Mouse (Mus musculus) B cell, adult 2 months (primary cell): ENCODE results near the gene Shb.

Experiments
- DNase-seq, 2 experiments: peaks; one replicate each; pipeline ENCODE4 v3.0.0; 2022

The Shb gene

DNA sequence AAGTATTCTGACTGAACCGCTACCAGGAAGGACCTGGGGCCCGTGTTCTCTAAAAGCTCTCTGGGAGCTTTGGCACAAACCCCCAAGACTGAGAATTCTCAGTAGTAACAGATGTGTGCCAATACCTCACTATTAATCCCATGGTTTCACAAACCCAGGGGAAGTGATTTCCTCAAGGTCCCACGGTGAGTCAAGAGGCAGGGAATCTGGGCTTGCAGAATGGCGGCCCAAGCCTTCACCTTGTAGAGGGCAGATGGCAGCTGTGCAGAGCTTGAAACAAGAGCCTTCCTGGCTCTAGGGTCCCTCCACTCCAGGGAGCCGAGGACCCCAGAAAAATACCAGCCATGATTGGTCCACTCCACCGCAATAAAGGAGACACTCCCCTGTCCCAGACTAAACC lies 28.9 kb downstream of the Shb start:
- DNase-seq: no peak

DNA sequence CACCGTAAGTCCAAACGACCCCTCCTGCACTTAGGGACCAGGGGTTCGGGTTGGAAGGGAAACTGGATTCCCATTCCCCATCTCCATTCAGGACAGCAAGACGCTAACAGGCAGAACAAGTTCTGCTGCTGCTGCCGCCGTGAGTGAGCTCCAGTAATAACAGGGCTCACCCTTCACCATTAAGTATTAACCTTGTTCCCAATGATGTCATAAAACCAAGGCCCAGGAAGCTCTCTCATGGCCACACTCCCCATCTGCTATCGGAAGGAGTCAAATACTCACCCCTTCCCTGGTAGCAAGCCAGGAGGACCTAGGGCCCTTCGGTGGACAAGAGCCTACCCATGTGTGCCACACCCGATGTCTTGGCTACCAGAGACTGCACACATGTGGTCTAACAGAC lies 30.3 kb downstream of the Shb start:
- DNase-seq: no peak

DNA sequence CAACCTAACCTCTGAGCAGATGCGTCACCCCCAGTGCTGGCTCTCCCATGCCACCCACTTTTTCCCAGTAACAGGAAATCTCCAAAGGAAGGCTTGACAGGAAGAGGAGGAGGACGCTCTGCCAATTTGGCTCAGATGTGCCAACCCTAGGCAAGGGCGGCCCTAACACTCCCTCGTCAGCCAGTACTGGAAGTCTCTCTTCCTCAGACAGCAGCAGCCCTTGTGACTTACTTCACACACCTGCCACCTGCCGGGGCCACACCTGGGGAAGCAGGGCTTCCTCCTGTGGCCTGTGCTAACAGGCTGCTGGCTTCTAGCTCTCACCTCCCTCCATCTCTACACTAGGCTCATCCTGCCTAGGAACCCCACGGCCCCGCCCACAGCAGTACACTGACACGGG lies 31.9 kb downstream of the Shb start:
- no peak for DNase-seq

DNA sequence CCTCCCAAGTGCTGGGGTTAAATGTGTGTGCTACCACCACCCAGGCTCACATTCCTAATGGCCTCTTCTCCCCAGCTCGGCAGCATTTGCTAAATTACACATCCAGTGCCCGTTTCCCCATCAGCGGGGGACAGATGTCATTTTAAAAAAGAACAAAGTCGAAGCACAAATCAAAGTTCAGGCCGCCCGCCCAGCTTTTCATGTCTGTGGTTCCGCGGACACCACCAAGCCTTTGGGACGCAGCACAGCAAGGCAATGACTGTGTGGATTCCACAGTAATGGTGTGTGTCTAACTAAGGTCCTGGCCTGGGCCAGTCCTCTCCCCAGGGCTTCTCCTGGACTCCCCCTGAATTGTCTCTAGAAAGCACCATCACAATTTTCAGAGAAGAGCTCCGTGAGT lies 32.7 kb downstream of the Shb start:
- DNase-seq: no peak

DNA sequence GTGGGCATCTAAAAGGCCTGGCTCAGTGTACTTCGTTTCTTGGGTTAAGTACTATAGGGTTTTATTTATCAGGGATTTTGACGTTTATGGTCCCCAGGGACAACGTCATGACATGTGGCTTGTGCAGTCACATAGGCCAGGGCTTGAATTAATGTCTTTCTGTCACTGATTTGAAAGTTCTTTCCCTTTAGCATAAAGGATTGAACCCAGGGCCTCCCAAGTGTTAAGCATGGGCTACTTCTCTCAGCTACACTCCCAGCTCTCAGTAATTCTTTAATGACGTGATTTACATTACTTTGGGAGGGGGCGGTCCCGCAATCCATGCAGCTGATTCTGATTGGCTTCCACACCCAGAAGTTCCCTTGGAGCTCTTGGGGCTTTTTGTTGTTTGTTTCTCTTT lies 33.2 kb downstream of the Shb start:
- no peak for DNase-seq

DNA sequence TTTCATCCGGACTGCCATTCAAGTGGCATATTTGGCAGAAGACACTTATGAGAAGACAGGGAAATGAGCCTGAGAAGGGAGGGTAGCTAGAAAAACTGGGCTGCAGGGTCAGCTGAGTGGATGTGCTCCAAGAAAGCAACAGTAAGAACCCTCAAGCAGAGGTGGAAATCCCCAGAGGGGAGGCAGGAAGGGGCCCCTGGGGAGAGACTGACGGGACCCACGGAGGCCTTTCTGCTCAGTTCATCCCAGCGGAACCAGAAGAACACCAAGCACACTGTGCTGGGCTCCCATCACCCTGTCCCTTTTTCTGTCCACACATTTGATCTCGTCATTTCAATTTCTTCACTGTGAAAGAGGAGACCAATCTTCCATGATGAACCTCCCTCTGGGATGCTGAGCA lies 33.9 kb downstream of the Shb start:
- DNase-seq: no peak

DNA sequence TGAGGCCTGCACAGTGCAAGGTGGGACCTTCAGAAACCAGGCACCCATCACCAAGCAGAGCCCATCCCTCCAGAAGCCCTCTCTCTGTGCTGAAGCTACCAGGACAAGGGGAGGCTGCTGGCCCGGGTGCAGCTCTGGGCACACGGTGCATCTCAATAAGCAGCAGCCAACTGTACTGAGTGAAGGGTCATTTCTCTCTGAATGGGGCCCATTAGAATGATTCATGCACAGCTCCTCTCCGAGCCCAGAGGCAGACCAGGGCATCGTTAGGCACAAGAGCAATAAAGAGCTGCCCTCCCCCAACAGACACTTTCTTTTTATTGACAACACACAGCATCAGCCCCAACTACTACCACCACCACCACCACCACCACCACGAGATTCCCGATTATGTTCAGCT lies 35.0 kb downstream of the Shb start:
- DNase-seq: no peak

DNA sequence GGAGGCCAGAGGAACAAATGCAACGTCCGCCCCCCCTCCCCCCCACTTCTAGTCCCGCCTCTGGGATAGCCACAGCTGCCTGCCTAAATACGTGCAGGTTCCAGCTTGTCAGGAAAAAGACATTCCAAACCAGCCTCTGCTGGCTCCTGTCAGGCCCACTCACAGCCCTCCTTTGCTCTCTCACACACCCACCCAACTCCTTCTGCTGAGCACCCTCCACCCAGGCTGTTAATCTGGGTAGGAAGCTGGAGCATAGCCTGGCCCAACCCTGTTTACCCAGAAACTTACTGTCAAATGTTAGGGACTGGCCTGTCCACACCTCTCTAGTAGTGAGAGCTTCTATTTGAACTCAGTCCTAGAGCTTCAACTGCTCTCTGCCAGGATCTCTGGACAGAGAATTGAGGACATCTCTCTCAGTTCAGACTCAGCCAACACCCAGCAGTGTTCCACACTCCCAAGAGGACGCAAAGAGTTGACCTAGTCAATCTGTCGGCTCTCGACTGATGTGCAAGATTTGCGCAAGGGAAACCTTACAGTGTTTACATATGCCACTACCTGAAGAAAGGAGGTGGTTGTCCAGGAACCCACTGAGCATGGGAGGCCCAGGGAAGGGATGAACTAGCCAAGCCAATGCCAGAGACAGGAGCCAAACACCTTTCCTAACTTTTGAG lies 36.6 kb downstream of the Shb start:
- no peak for DNase-seq

DNA sequence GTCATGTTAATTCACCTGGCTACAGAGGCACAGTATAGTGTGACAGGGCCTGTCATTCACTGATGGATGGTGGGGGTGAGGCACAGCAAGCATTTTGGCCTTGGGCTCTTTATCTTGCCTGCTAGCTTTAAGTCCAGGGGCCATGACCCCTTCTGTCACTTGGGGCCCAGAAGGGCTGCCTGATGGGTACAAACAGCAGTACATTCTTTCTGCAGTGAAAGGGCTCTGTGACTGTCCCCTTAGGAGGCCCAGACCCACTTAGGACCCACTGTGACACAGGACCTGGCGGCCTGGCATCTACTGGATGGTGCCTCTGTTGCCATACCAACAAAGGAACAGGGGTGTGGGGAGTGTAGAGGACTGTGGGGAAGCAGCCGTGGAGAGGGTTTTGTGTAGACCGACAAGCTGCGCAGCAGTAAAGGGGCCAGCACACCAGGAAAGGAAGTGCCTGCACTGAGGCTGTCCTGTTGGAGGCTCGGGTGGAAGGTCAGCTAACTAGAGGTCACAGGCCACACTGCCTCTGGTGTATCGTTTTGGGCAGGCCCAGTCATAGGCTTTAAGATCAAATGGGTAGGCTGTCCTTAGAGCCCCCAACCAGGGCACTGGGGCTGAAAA lies 38.4 kb downstream of the Shb start:
- no peak for DNase-seq

DNA sequence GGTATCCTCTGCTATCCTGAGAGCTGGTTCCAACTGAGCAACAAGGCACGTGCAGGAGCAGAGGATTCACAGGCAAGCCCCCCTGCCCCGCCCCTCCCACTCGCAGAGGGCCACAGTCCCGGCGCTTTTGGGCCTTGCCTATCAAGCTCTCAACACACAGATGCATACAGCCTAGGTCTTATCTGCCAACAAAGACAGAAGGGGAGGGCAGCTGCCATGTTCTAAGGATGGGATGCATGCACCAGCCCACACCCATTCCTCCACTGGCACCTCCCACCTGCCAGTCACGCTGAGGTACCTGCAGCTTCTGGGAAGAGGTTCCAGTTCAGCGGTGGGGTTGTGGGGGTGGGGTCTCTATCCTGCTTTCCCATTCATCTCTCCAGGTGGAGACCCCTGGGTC lies 39.2 kb downstream of the Shb start:
- DNase-seq: no peak

DNA sequence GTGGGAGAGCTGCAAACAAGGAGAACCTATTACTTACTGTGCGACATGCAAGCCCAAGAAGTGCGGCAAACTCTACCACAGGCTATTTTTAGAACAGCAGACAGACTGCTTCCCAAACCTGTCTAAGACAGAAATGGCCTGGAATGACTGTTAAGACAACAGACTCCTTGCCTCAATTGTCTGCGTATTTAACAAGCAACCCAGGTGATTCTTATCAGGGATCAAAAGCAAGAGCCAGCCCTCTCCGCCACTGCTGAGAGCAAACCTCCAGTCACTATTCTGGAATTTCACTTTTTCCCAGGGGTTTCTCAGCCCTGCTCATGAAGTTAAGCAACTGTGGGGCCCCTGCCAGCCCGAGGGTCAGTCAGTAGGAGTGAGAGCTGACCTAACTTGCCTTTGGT lies 39.6 kb downstream of the Shb start:
- DNase-seq: no peak

DNA sequence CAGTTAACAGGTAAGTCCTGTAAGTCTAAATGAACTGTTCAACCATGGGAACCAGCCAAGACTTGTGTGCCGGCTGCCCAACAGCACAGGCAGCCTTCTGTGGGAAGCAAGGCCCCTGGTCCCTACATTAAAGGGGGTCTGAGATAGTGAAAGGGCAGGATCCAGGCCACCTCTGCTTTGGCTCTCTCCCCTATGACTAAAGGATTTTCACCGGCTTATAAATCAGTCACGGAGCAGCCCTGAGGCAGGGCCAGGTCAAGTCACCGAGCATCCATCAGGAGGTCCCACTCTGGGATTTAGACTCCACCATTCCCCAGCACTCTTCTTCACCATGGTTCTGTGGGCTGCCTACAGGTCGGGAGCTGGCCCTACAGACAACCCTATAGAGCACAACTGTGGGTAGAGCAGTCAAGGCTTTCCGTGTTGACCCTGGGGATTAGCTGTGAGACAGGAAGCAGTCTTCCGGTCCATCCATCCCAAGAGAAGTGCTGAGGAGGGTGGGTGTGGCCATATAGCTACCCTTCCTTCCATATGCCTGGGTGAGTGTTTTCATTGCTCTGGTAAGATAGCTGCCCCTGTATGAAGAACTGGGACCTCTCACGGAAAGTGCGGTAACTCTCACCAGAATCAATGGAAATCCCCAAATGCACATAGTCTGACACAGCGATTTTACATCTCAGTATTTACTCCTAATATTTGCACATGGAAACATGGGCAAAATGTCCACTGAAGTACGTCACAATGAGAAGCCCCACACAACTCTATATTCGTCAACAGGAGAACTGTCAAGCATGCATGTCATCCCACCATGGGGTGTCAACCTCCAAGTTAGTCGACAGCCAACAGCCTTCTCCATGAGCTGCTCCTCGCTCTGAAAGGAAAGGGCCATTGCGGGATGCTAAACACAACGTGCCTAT lies 40.3 kb downstream of the Shb start:
- no peak for DNase-seq

DNA sequence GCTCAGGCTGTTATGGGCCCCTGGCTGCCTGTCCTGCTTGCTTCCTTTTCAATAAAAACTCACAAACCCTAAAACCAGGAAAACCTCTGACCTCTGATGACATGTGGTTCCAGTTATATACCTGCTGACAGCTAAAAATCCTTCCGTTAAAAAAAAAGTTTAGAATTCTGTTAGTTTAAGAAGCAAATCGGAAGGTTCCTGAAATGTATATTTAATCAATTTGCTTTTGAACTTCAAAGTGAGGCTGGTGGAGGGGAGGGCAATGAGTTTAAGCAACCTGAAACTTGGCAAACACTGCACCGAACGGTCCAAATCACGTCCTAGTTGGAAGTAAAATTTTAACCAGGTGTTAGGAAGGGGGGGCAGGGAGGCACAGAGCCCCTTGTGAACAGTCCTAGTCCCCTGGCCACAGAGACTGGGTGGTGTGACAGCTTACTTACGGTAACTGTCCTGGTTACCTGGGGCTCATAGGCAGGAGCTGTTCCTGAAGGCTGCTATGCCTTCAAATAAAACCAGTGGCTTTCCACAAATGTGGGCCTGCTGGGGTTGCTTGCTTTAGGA lies 41.1 kb downstream of the Shb start:
- no peak for DNase-seq

DNA sequence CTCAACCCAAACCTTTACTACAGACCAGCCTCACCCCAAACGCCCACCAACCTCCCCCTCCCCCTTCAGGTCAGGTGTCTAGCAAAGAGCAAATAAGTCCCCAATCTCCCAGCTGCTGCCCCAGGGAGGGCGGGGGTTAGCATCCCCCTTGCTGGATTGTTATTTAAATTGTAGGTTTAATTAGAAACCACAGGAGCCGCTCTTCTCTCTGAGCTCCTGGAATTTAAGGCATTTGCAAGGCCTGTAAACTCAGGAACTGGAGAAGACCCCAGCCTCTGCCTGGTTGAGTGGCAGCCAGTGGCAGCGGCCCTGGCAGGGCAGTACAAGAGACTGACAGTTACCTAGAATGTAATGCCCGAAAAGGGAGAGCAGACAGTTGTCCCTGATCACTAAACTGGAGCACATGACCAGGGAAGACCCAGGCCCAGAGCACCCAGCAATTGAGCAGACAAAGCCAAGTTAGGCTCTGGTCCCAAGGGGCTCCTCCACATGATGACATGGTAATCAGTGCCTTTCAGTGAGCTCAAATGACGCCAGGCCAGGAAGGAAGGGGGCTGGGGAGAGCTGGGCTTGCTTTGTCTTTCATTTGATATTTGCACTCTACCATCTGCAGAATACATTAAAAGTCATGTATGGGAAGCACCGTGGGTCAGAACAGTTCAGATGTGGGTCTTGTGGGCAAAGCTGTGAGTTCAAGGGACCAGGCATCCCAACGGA lies 42.1 kb downstream of the Shb start:
- DNase-seq: no peak

DNA sequence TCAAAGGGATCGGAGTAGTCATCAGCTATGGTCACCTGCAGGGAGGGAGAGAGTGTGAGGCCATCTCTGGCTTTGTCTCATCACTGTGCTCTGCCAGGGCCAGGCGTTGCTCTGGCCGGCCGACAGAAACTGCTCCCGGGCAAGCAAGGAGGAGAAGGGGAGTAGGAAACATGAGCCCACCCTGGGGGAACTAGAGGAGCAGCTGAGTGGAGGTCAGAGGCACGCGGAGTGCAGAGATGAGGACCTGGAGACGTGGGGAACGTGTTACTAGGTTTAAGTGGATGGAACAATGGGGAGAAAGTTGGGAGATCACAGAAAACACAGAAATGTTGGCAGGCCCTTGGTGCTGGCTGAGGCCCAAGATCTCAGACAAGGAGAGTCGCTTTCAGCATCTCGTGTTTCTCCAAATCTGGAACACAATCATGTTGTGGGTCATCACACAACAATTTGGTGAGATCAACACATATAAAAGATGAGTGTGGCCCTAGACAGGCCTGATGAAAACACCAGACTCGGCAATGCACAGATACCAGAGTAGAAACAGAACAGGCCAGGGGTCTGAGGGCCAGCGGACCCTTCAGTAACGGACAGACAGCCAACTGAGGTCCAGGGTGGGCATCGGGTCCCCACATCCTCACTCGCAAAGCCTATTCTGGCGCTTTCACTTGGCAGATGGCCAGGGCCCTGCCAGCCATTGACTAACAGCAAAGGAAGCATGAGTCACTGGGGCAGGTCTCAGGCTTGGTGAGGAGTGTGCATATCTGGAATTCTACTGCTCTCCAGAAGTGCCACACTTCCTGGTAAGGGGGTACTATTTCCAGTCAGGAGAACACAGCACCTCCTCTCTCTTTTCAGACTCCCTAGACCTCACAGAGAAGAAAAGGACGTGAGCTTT lies 42.9 kb downstream of the Shb start:
- DNase-seq: no peak

DNA sequence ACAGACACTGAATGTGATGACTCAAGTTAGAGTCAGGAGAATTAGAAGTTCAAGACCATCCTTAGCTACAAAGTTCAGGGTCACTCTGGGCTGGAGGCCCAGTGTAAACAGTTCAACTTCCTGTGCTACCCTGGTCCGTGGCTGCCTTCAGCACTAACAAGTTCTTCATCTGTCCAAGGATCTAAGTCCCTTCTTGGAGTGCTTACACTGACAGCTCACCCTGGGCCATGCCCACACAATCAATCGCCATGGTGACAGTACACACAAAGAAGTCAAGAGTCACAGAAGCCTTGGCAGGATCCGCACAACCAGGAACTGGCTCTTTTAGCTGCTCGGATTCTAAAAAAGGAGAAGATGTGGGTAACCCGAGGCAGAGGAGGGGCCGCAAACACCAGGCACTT lies 44.6 kb downstream of the Shb start:
- DNase-seq: no peak

DNA sequence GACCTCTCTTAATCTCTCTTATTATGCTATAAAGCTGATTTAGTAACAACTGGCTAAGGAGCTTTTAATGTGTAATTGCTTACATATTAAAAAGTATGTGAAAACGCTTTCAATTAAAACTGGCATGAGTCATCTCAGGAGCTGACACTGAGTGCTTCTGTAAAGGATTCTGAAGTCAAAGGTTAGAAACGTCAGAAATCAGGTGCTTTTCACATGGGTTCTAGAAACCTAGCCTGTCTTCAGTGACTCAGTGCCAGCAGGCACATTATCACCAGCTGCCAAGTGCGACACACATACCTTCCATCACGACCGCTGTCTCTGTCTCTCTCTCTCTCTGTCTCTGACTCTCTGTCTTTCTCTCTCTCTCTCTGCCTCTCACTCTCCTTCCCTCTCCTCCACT lies 47.2 kb downstream of the Shb start:
- no peak for DNase-seq

DNA sequence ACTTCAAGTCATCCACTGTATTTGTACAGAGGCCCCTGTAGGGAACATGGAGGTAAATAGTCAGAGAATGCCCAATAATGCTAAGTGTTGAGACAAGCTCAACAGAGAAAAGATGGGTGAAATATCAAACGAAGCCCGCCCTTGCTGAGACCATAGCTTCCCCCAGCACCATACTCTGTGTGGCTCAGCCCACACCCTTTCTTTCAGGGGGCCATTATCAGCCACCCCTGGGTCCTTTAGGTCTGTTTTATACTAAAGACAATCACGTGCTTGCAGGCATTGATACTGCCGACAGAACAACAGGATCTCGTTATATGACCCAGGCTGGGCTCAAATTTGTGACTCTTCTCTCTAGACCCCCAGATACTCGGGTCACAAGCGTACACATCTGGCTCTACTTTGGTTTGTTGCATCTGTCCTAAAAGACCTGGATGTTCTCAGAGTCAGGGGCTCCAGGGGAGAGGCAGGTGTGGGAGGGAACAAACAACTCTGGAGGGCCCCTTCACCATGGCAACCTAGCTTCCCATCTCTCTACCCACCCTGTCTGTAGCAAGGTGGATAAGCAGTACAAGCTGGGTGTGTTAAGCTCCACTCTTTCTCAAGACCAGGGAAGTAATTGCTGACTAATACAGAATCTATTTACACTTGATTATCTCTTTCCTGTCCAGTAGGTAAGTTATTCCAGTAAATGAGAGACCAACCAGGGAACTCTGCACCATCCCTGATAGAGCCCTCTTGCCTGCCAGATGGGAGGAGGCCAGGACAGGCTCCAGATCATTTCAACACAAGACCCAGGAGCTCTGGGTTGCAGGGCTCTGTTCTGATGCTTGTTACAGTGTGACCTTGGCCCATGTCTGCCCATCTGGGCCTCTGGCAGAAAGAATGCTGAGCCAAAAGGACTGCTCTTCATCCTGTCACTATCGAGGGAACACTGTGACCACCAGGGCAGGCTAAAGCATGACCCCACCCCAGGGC lies 48.7 kb downstream of the Shb start:
- DNase-seq: no peak

DNA sequence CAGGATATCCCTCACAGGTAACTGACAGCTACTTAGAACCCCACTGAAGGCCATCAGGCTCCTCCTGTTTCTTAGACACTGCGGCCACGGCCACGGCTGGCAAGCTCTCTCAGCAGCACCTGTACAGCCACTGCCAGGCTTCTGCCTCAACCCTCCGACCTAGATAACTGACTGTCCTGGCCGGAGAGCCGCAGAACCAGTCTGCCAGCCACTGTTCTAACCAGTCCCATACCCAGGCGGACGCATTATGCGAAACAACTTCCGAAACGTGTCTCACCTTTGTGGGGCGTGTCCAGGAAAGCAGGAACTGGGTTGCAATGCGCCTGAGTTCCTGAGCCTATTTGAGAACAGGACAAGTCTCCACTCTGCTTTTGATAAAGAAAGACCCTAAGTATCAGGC lies 50.0 kb downstream of the Shb start:
- DNase-seq: no peak

DNA sequence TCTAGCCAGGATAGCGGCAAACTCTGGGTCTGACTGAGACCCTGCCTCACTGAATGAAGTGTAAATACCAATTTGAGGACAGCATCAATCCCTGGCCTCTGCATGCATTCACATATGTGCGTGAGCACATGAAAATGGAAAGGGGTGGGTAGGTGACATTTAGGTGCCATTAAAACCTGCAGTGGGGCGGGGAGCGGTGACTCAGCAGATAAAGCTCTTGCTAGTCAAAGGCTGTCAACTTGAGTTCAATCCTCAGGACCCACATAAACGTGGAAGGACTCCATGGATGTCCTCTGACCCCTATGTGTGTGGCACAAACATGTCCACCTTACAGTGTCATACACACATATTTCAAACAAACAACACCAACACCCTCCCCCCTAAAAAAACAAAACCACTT lies 50.8 kb downstream of the Shb start:
- no peak for DNase-seq

DNA sequence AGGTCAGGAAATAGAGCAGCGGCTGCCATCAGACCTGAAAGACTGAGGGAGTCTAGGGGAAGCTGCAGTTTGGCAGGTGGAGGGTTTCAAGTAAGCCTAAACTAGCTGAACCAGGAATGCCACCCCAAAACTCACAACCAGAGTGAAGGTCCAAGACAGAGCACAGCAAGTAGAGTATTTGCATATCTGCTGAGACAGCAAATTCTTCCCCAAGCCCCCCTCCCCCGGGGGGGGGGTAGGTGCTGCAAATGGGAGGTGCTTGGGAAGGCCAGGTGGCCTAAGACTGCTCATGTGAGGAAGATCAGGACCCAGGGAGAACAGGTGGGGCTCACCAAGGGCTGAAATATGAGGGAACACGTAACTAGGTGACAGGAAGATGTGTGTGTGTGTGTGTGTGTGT lies 51.7 kb downstream of the Shb start:
- DNase-seq: no peak
